Mouse (Mus musculus) C2C12 (cell line): ENCODE measurements around the gene Cd3e. TPM values are rescaled to one million over a fixed set of nuclear protein-coding genes. Genes with fewer than 3 reads are reported as not detected.

Experiments used
- H3K27me3 ChIP-seq: one replicate; pipeline ENCODE4 v1.6.1; 2011; ENCODE audit not compliant: control insufficient read depth, insufficient read depth, insufficient read length
- H3K36me3 ChIP-seq: one replicate; pipeline ENCODE4 v1.6.1; 2011; ENCODE audit not compliant: control insufficient read depth, insufficient read depth
- H3K4me3 ChIP-seq: one replicate; pipeline ENCODE4 v1.5.1; 2011; ENCODE audit warnings: mild to moderate bottlenecking, control low read depth; ENCODE audit not compliant: poor library complexity, insufficient read depth, severe bottlenecking
- H3K79me2 ChIP-seq: one replicate; pipeline ENCODE4 v1.6.1; 2011; ENCODE audit not compliant: control insufficient read depth, insufficient read depth
- H3K79me3 ChIP-seq: one replicate; pipeline ENCODE4 v1.6.1; 2011; ENCODE audit warnings: low read depth, control low read depth
- H3ac ChIP-seq: one replicate; pipeline ENCODE3; 2011; ENCODE audit warnings: low read depth; ENCODE audit not compliant: control insufficient read depth, insufficient read length
- CEBPB ChIP-seq: IDR thresholded peaks from one replicate; pipeline ENCODE4 v1.6.1; 2011; ENCODE audit warnings: low read depth, mild to moderate bottlenecking, control low read depth, moderate library complexity
- CTCF ChIP-seq: IDR thresholded peaks from one replicate; pipeline ENCODE4 v1.5.1; 2011; ENCODE audit not compliant: control insufficient read depth, insufficient read depth, insufficient read length
- FOSL1 ChIP-seq: IDR thresholded peaks from one replicate; pipeline ENCODE4 v1.8.0; 2011; ENCODE audit warnings: mild to moderate bottlenecking, low read length; ENCODE audit not compliant: poor library complexity, insufficient read depth, severe bottlenecking
- MAX ChIP-seq: IDR thresholded peaks from one replicate; pipeline ENCODE4 v1.6.1; 2011; ENCODE audit warnings: mild to moderate bottlenecking, control low read depth
- MYOD1 ChIP-seq: IDR thresholded peaks from one replicate; pipeline ENCODE4 v1.6.1; 2011; ENCODE audit warnings: low read depth; ENCODE audit not compliant: control insufficient read depth, insufficient read length
- MYOG ChIP-seq: IDR thresholded peaks from one replicate; pipeline ENCODE4 v1.6.1; 2011; ENCODE audit not compliant: control insufficient read depth, insufficient read length; ENCODE audit errors: extremely low read depth
- USF1 ChIP-seq: IDR thresholded peaks from one replicate; pipeline ENCODE4 v1.6.1; 2011; ENCODE audit warnings: low read depth, mild to moderate bottlenecking, control low read depth, moderate library complexity
- polyA plus RNA-seq: library from polyadenylated mRNA; unstranded; fragments of >200 nt; fragmentation: generic; extraction: Trizol; gene quantifications from one replicate; pipeline ENCODE4 v1.2.1, GENCODE M21; 2012; ENCODE audit warnings: missing spikeins

The Cd3e gene
- polyA plus RNA-seq, 1 experiment: not detected

DNA sequence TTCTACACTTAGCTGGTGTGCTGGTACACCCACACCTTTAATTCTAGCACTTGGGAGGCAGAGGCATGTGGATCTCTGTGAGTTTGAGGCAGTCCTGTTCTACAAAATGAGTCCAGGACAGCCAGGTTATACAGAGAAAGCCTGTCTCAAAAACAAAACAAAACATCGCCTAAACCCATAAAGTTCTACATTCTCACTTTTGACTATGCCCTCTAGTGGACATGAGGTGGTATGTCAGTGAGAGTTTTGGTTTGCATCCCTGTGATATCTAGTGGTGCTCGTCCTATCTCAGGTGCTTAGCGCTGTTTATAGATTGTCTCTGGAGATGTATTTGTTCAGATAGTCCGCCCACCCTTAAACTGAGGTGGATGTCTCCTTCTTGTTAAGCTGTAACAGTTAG, 39.1 kb upstream of the Cd3e start:
- no peaks in the 10 kb centered on the region for H3K79me3 ChIP-seq
- H3ac ChIP-seq: no peak overlapping the region
- peaks cover 20% of the 10 kb centered on the region for H3K27me3 ChIP-seq
- H3K4me3 ChIP-seq: no peak overlapping the region
- no peak for TF ChIP-seq FOSL1
- H3K36me3 ChIP-seq: no peaks in the 10 kb centered on the region
- H3K79me2 ChIP-seq: no peaks in the 10 kb centered on the region

GRCm38 (mm10) chr9:45046973-45047372, 37.5 kb upstream of the Cd3e start:
- H3ac ChIP-seq: no peak overlapping the region
- no peak overlapping the region for H3K4me3 ChIP-seq
- H3K79me2 ChIP-seq: no peaks in the 10 kb centered on the region
- no peaks in the 10 kb centered on the region for H3K36me3 ChIP-seq
- no peak for TF ChIP-seq CTCF
- no peak for TF ChIP-seq MYOG
- no peak for TF ChIP-seq MAX
- no peaks in the 10 kb centered on the region for H3K79me3 ChIP-seq
- H3K27me3 ChIP-seq: peaks cover 35% of the 10 kb centered on the region

DNA sequence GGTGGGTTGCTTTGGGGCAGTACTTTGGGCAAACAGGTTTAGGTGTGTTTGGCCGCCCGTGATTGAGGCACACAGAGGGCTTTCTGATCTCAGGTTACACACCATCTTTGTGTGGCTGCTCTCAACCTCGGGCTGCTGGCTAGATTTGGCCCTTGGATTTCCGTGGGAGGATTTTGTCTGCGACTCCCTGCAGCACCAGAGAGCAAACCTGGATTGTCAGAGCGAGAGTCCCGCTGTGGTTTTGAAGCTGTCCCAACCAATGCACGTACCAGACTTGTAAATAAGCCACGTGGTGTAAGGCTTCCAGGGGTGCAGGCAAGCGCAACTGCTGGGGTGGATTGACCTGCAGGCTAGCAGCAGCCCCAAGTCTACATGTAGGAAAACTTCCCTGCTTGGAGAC, 33.5 kb upstream of the Cd3e start:
- H3K79me3 ChIP-seq: no peaks in the 10 kb centered on the region
- H3K36me3 ChIP-seq: no peaks in the 10 kb centered on the region
- H3K27me3 ChIP-seq: peaks cover 61% of the 10 kb centered on the region
- no peak for TF ChIP-seq CEBPB
- TF ChIP-seq CTCF: no peak
- no peak for TF ChIP-seq MYOG
- TF ChIP-seq USF1: no peak
- TF ChIP-seq MAX: no peak
- no peak for TF ChIP-seq MYOD1
- no peak for TF ChIP-seq FOSL1
- no peak overlapping the region for H3ac ChIP-seq
- H3K79me2 ChIP-seq: no peaks in the 10 kb centered on the region
- no peak overlapping the region for H3K4me3 ChIP-seq

DNA sequence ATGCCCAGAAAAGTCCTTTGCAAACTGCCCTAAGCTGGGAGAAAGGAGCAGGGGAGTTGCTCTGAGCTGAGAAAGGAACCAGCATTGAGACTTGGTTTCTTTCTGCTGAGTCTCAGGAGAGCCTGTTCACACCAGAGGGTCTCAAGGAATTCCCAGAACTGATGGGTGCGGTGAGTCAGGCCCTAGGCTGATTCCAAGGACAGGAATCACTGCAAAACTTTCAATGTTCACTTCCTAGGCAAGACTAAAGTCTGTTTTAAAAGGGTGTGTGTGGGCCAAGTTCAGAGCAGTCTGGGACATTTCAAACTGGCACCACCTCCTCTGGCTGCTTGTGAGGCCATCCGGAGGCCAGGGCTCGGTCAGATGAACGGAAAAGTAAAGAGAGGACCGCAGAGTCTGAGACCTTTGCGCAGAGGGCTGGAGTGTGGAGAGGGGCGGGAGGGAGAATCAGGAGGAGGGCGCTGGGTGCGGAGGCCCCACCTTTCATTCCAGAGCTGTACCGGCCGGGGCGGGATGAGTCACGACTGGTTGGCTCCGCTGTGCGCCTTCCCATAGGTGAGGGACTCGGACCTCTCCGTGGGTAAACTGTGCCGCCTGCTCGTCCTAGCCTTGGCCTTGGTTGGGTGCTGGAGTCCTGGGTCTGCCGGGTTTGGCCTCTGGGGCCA, 32.8 kb upstream of the Cd3e start:
- Histone ChIP-seq H3ac (no peak overlapping the region), H3K4me3 (no peak overlapping the region), H3K36me3 (no peaks in the 10 kb centered on the region), H3K79me2 (no peaks in the 10 kb centered on the region), H3K27me3 (peaks cover 58% of the 10 kb centered on the region), H3K79me3 (no peaks in the 10 kb centered on the region)
- TF ChIP-seq FOSL1 (no peak), CTCF (no peak), USF1 (no peak), MYOG (no peak), MYOD1 (no peak), MAX (no peak), CEBPB (no peak)

DNA sequence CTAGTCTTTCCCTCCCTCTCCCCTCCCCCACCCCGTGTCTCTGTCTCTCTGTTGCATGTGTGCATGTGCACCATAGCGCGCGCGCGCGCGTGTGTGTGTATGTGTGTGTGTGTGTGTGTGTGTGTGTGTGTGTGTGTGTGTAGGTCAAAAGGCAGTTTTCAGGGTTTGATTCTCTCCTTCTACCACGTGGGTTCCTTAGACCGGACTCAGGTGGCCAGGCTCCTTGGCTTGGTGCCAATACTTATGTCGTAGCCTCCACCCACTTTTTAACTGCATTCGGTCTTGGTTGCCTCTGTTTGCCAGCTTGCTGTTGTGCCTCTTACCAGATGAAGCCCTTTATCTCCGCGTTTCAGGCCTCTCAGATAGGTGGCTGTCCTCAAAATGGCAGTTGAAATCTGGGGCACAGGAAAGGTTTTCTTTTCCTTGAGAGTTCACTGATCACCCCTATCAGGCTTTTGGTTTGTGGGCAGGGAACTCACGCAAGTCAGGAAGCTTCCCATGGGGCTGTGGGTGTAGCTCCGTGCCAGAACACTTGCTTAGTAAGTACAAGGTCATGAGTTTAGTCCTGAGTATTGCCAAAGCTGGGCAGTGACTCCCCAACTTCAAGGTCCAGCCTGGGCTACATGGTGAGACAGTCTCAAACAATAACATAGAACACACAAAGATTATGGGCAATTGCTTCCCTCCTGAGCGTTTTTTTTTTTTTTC, 31.9 kb upstream of the Cd3e start:
- Histone ChIP-seq H3K79me3 (no peaks in the 10 kb centered on the region), H3K27me3 (peaks cover 54% of the 10 kb centered on the region), H3K79me2 (no peaks in the 10 kb centered on the region), H3K4me3 (no peak overlapping the region), H3ac (no peak overlapping the region), H3K36me3 (no peaks in the 10 kb centered on the region)
- TF ChIP-seq USF1 (no peak), CEBPB (no peak), CTCF (no peak), MYOD1 (no peak), MAX (no peak), FOSL1 (no peak), MYOG (no peak)
